Mouse (Mus musculus): ENCODE results near the gene Hira. TPM values are rescaled to one million over a fixed set of nuclear protein-coding genes. Genes with fewer than 3 reads are reported as not detected.
"Not testable (repeated sequence)": the region's sequence is repeated elsewhere in the genome, so short reads cannot be mapped to it uniquely, and the experiment has no call there.

The Hira gene
- polyA plus RNA-seq, 2 experiments, result 4.9 to 23.2 TPM

DNA sequence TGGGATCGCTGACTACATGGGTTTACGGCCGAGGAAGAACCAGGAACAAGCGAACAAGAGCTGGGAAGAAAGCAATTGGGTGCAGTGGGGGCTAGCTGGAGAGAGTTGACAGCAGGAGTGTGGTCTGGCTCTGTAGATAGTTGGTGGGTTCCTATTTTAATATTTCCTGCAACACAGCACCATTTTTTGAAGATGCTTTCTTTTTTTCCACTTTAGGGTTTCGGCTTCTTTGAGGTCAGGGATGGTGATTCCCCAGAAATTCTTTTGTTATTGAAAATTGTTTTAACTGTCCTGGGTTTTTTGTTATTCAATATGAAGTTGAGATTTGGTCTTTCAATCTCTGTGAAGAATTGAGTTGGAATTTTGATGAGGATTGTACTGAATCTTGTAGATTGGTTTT, 110.0 kb downstream of the Hira start:
- Histone ChIP-seq H3K9ac (replicated peaks) (no peak overlapping the region), H3K36me3 (replicated peaks; ENCODE audit: control insufficient read depth, insufficient read depth, low read depth) (no peaks in the 10 kb centered on the region), H3K4me1 (replicated peaks; ENCODE audit: control insufficient read depth in 2 of 2, insufficient read depth in 2 of 2, low read length in 1 of 2) (no peaks in the 10 kb centered on the region), H3K27me3 (ENCODE audit: control insufficient read depth, insufficient read depth, low read length) (no peaks in the 10 kb centered on the region), H3K4me3 (ENCODE audit: insufficient read depth in 1 of 2, low read depth in 2 of 2, low read length in 2 of 2) (no peak overlapping the region), H3K27ac (no peak overlapping the region), H3K4me2 (ENCODE audit: low read depth) (no peak overlapping the region), H3K9me3 (ENCODE audit: control insufficient read depth, low read length) (no peaks in the 10 kb centered on the region)
- no peak for ATAC-seq (ENCODE audit: insufficient read depth)
- DNase-seq (ENCODE audit: low read depth in 3 of 3, low spot score in 3 of 3), result no peak
- TF ChIP-seq CTCF (IDR thresholded peaks at IDR 0.05; ENCODE audit: low read depth), result no peak
- TF ChIP-seq EP300 (IDR thresholded peaks at IDR 0.05; ENCODE audit: low read depth), result no peak
- 79% methylated on average over 5 of the region's 5 CpGs for WGBS (ENCODE audit: insufficient replicate concordance)

DNA sequence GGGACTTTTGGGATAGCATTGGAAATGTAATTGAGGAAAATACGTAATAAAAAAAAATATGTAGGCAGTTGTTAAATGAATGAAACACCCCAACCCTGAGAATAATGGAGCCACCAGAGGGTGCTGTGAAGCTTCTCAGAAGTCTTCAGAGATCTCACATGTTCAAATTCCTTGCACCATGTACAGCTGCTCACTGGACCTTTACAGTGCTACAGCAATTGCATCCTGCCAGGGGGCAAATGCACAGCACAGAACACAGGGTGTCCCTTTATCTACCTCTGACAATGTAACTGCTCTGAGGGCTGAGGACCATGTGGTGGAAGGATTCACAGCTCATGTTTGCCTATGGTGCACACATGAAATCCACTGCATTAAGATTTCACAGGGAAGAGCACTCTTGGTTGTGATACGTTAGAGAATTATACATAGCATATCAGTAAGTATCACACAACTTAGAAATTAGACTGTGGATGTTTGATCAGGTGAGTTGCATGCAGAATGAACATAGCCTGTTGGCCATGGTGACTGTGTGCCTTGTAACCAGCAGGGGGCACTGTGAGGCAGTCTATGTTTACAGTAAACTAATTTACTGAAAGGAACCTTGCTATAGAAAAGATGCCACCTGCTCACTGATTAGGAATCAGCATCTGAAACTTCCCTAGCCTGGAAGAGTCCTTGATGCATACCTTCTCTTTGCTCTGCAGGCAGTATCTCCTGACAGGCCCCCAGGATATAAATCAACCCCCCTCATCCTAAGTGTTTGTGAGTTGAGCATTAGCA, 126.0 kb downstream of the Hira start:
- H3K36me3 ChIP-seq (replicated peaks; ENCODE audit: control insufficient read depth, insufficient read depth, low read depth); H3K9me3 ChIP-seq (ENCODE audit: control insufficient read depth, low read length); ATAC-seq (ENCODE audit: insufficient read depth); H3K4me2 ChIP-seq (ENCODE audit: low read depth); H3K4me1 ChIP-seq (replicated peaks; ENCODE audit: control insufficient read depth in 2 of 2, insufficient read depth in 2 of 2, low read length in 1 of 2); DNase-seq (ENCODE audit: low read depth in 3 of 3, low spot score in 3 of 3); H3K27ac ChIP-seq; H3K4me3 ChIP-seq (ENCODE audit: insufficient read depth in 1 of 2, low read depth in 2 of 2, low read length in 2 of 2); H3K9ac ChIP-seq (replicated peaks); H3K27me3 ChIP-seq (ENCODE audit: control insufficient read depth, insufficient read depth, low read length): not testable (repeated sequence)
- TF ChIP-seq CTCF (IDR thresholded peaks at IDR 0.05; ENCODE audit: low read depth), result peak; percentile 68
- 21% methylated on average over 2 of the region's 2 CpGs for WGBS (ENCODE audit: insufficient replicate concordance)

DNA sequence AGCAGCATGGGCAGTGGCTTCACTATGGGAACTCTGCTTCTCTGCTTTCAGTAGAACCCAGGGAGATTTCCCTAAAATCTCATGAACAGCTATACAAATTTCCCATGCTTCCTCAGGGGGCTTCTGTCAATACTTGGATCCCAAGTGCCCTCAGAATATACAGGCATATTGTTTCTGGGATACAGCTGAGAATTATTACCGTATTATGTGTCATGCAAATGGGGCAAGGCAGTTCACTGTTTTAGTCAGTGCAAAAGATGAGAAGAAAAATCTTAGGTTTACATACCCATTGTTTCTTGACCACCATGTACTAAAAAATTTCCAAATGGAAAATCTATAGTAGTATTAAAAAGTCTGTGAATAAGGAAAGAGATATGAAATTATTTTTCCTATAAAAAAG, 126.9 kb downstream of the Hira start:
- Histone ChIP-seq H3K4me1 (replicated peaks; ENCODE audit: control insufficient read depth in 2 of 2, insufficient read depth in 2 of 2, low read length in 1 of 2) (no peaks in the 10 kb centered on the region), H3K36me3 (replicated peaks; ENCODE audit: control insufficient read depth, insufficient read depth, low read depth) (no peaks in the 10 kb centered on the region), H3K27me3 (ENCODE audit: control insufficient read depth, insufficient read depth, low read length) (no peaks in the 10 kb centered on the region), H3K4me3 (ENCODE audit: insufficient read depth in 1 of 2, low read depth in 2 of 2, low read length in 2 of 2) (no peak overlapping the region), H3K4me2 (ENCODE audit: low read depth) (no peak overlapping the region), H3K9ac (replicated peaks) (no peak overlapping the region), H3K9me3 (ENCODE audit: control insufficient read depth, low read length) (no peaks in the 10 kb centered on the region), H3K27ac (no peak overlapping the region)
- 68% methylated on average over 1 of the region's 1 CpGs for WGBS (ENCODE audit: insufficient replicate concordance)
- DNase-seq (ENCODE audit: low read depth in 3 of 3, low spot score in 3 of 3), result no peak
- TF ChIP-seq EP300 (IDR thresholded peaks at IDR 0.05; ENCODE audit: low read depth) (no peak), CTCF (IDR thresholded peaks at IDR 0.05; ENCODE audit: low read depth) (no peak)
- ATAC-seq (ENCODE audit: insufficient read depth), result no peak

DNA sequence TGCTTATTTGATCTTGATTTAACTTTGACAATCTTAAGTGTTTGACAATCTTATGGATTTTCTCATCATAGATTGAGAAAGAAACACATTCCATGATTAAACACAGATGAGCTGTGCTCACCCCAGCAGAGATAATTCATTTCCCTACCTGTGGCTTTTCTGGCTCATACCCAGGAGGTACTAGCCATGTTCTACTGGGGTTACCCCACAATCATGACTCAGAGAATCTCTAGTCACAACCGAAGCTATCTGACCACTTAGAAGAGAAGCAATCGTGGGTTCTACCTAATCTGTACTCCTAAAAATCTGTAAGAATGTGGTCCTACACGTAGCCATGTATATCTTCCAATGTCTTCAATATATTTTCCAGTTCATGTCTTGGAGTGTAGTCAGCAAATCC, 128.5 kb downstream of the Hira start:
- DNase-seq (ENCODE audit: low read depth in 3 of 3, low spot score in 3 of 3) (no peak), ATAC-seq (ENCODE audit: insufficient read depth) (no peak)
- Histone ChIP-seq H3K36me3 (replicated peaks; ENCODE audit: control insufficient read depth, insufficient read depth, low read depth) (no peaks in the 10 kb centered on the region), H3K9me3 (ENCODE audit: control insufficient read depth, low read length) (no peaks in the 10 kb centered on the region), H3K27ac (no peak overlapping the region), H3K4me2 (ENCODE audit: low read depth) (no peak overlapping the region), H3K9ac (replicated peaks) (no peak overlapping the region), H3K27me3 (ENCODE audit: control insufficient read depth, insufficient read depth, low read length) (no peaks in the 10 kb centered on the region), H3K4me3 (ENCODE audit: insufficient read depth in 1 of 2, low read depth in 2 of 2, low read length in 2 of 2) (no peak overlapping the region), H3K4me1 (replicated peaks; ENCODE audit: control insufficient read depth in 2 of 2, insufficient read depth in 2 of 2, low read length in 1 of 2) (no peaks in the 10 kb centered on the region)
- WGBS (ENCODE audit: insufficient replicate concordance), result 35% methylated on average over 3 of the region's 3 CpGs
- no peak for TF ChIP-seq EP300 (IDR thresholded peaks at IDR 0.05; ENCODE audit: low read depth)

DNA sequence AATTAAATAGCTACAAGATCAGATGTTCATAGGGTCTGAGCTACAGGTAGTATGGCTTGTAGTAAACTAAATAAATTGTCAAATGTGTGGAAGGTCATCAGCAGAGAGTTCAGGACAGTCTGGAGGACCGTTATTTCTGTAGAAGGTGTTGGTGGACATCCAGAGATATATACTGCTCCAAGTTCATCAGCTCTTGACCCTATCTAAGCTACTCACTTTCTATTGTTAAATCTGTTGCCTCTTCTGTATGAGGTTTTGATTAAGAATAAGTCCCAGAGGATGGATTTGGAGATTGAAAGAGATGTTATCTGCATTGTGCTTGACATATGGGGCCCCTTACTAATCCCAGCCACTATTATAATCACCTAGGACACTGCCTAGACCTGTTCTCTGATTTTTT, 129.9 kb downstream of the Hira start:
- no peaks in the 10 kb centered on the region for H3K36me3 ChIP-seq (replicated peaks; ENCODE audit: control insufficient read depth, insufficient read depth, low read depth)
- H3K27me3 ChIP-seq (ENCODE audit: control insufficient read depth, insufficient read depth, low read length), result no peaks in the 10 kb centered on the region
- H3K9ac ChIP-seq (replicated peaks), result no peak overlapping the region
- DNase-seq (ENCODE audit: low read depth in 3 of 3, low spot score in 3 of 3) (no peak), ATAC-seq (ENCODE audit: insufficient read depth) (no peak)
- H3K4me1 ChIP-seq (replicated peaks; ENCODE audit: control insufficient read depth in 2 of 2, insufficient read depth in 2 of 2, low read length in 1 of 2), result no peaks in the 10 kb centered on the region
- whole genome bisulfite sequencing (ENCODE audit: insufficient replicate concordance), result 42% methylated on average over 1 of the region's 1 CpGs
- TF ChIP-seq CTCF (IDR thresholded peaks at IDR 0.05; ENCODE audit: low read depth) (no peak), EP300 (IDR thresholded peaks at IDR 0.05; ENCODE audit: low read depth) (no peak)
- H3K4me3 ChIP-seq (ENCODE audit: insufficient read depth in 1 of 2, low read depth in 2 of 2, low read length in 2 of 2), result no peak overlapping the region
- H3K4me2 ChIP-seq (ENCODE audit: low read depth), result no peak overlapping the region
- no peak overlapping the region for H3K27ac ChIP-seq
- no peaks in the 10 kb centered on the region for H3K9me3 ChIP-seq (ENCODE audit: control insufficient read depth, low read length)

DNA sequence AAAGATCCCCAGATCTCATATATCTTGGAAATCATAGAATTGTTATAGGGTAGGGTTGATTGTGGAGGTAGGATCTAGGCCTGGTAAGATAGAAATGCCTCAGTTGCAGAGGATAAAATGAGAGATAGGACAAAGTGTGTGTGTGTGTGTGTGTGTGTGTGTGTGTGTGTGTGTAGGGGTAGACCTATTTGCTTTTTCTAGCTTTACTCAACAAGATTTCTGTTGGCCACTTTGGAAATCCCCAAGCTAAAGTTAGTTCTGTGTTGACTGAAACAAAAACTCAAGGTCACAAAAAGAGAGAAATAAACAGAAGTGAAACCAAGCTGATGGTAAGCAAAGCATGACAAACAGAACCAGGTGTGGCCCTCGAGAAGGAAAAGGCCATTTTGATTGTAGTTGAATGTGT, 130.4 kb downstream of the Hira start:
- DNase-seq (ENCODE audit: low read depth in 3 of 3, low spot score in 3 of 3); ATAC-seq (ENCODE audit: insufficient read depth): not testable (repeated sequence)

More for the DNA sequence above, 130.4 kb downstream of the Hira start:
- H3K4me2 ChIP-seq (ENCODE audit: low read depth); H3K36me3 ChIP-seq (replicated peaks; ENCODE audit: control insufficient read depth, insufficient read depth, low read depth); H3K9me3 ChIP-seq (ENCODE audit: control insufficient read depth, low read length); H3K4me1 ChIP-seq (replicated peaks; ENCODE audit: control insufficient read depth in 2 of 2, insufficient read depth in 2 of 2, low read length in 1 of 2); H3K27ac ChIP-seq; H3K9ac ChIP-seq (replicated peaks); H3K27me3 ChIP-seq (ENCODE audit: control insufficient read depth, insufficient read depth, low read length); H3K4me3 ChIP-seq (ENCODE audit: insufficient read depth in 1 of 2, low read depth in 2 of 2, low read length in 2 of 2): not testable (repeated sequence)
- WGBS (ENCODE audit: insufficient replicate concordance), result 21% methylated on average over 1 of the region's 1 CpGs

Measured in liver, embryonic 14.5 days (tissue).